Mouse (Mus musculus) cortical plate, adult 2 months (tissue): Measurements from ENCODE around the gene Myo16. TPM values are rescaled to one million over a fixed set of nuclear protein-coding genes. Genes with fewer than 3 reads are reported as not detected.

Experiments
- H3K27ac ChIP-seq: fragments of 200-500 bp; 2 replicates; pipeline ENCODE4 v1.5.1; 2012; ENCODE audit warnings: low read length, control low read depth, inconsistent platforms; ENCODE audit not compliant: insufficient read depth
- H3K4me1 ChIP-seq: fragments of 200-500 bp; 2 replicates; pipeline ENCODE4 v1.6.1; 2011; ENCODE audit warnings: low read length; ENCODE audit not compliant: control insufficient read depth, insufficient read depth
- H3K4me3 ChIP-seq: fragments of 200-500 bp; 2 replicates; pipeline ENCODE4 v1.5.1; 2011; ENCODE audit warnings: mild to moderate bottlenecking, low read length, control low read depth; ENCODE audit not compliant: insufficient read depth
- CTCF ChIP-seq: fragments of 200-500 bp; IDR thresholded peaks from 2 replicates; pipeline ENCODE4 v1.5.1; 2011; ENCODE audit warnings: mild to moderate bottlenecking, control low read depth, low read length; ENCODE audit not compliant: insufficient read depth; ENCODE audit errors: extremely low read depth
- POLR2A ChIP-seq: fragments of 200-500 bp; IDR thresholded peaks from 2 replicates; pipeline ENCODE4 v1.6.1; 2011; ENCODE audit warnings: mild to moderate bottlenecking, low read length, control low read depth; ENCODE audit not compliant: insufficient read depth; ENCODE audit errors: extremely low read depth
- polyA plus RNA-seq: library from polyadenylated mRNA; depleted of rRNA; stranded (reverse); fragments of >200 nt; gene quantifications from 2 replicates; pipeline ENCODE4 v1.2.3, GENCODE M21; 2012

The Myo16 gene
- polyA plus RNA-seq, 1 experiment: 11.3 TPM

GRCm38 (mm10) chr8:10174201-10174840, 20.6 kb downstream of the Myo16 start:
- TF ChIP-seq CTCF (no peak), POLR2A (no peak)
- Histone ChIP-seq H3K4me1 (no peaks in the 10 kb centered on the region), H3K27ac (no peak overlapping the region), H3K4me3 (no peak overlapping the region)

- H3K27ac ChIP-seq: no peak overlapping the region
- H3K4me1 ChIP-seq: no peaks in the 10 kb centered on the region
- TF ChIP-seq POLR2A (no peak), CTCF (no peak)
- H3K4me3 ChIP-seq: no peak overlapping the region
Observed at GRCm38 (mm10) chr8:10174841-10175680, 21.4 kb downstream of the Myo16 start.

- no peak overlapping the region for H3K27ac ChIP-seq
- no peak overlapping the region for H3K4me3 ChIP-seq
- no peaks in the 10 kb centered on the region for H3K4me1 ChIP-seq
- TF ChIP-seq POLR2A (no peak), CTCF (no peak)
Observed at GRCm38 (mm10) chr8:10175976-10176375, 22.3 kb downstream of the Myo16 start.

GRCm38 (mm10) chr8:10177131-10177530, 23.4 kb downstream of the Myo16 start:
- no peaks in the 10 kb centered on the region for H3K4me1 ChIP-seq
- TF ChIP-seq CTCF (no peak), POLR2A (no peak)
- no peak overlapping the region for H3K4me3 ChIP-seq
- H3K27ac ChIP-seq: no peak overlapping the region

GRCm38 (mm10) chr8:10178986-10179385, 25.3 kb downstream of the Myo16 start:
- no peak overlapping the region for H3K27ac ChIP-seq
- no peaks in the 10 kb centered on the region for H3K4me1 ChIP-seq
- TF ChIP-seq POLR2A: no peak
- TF ChIP-seq CTCF: no peak
- H3K4me3 ChIP-seq: no peak overlapping the region

GRCm38 (mm10) chr8:10190607-10191006, 36.9 kb downstream of the Myo16 start:
- Histone ChIP-seq H3K27ac (no peak overlapping the region), H3K4me3 (no peak overlapping the region), H3K4me1 (no peaks in the 10 kb centered on the region)
- TF ChIP-seq CTCF: no peak
- TF ChIP-seq POLR2A: no peak

- H3K27ac ChIP-seq: no peak overlapping the region
- no peak for TF ChIP-seq POLR2A
- TF ChIP-seq CTCF: no peak
- no peaks in the 10 kb centered on the region; the same call in 1 of the 2 replicates for H3K4me1 ChIP-seq
- H3K4me3 ChIP-seq: no peak overlapping the region
Observed at GRCm38 (mm10) chr8:10198164-10198563, 44.5 kb downstream of the Myo16 start.

- TF ChIP-seq CTCF: no peak
- no peaks in the 10 kb centered on the region; the same call in 1 of the 2 replicates for H3K4me1 ChIP-seq
- no peak overlapping the region for H3K27ac ChIP-seq
Observed at GRCm38 (mm10) chr8:10199301-10199700, 45.6 kb downstream of the Myo16 start.

GRCm38 (mm10) chr8:10200042-10200441, 46.3 kb downstream of the Myo16 start:
- TF ChIP-seq POLR2A (no peak), CTCF (no peak)
- Histone ChIP-seq H3K4me1 (no peaks in the 10 kb centered on the region; the same call in 1 of the 2 replicates), H3K27ac (no peak overlapping the region), H3K4me3 (no peak overlapping the region)

More at GRCm38 (mm10) chr8:10199301-10199700, 45.6 kb downstream of the Myo16 start:
- H3K4me3 ChIP-seq: no peak overlapping the region

- no peaks in the 10 kb centered on the region; the same call in 1 of the 2 replicates for H3K4me1 ChIP-seq
- no peak overlapping the region for H3K4me3 ChIP-seq
- no peak overlapping the region for H3K27ac ChIP-seq
- no peak for TF ChIP-seq CTCF
- TF ChIP-seq POLR2A: no peak
Observed at GRCm38 (mm10) chr8:10215023-10215422, 61.3 kb downstream of the Myo16 start.
